Mouse (Mus musculus): ENCODE results near the gene Krt19. TPM values are rescaled to one million over a fixed set of nuclear protein-coding genes. Genes with fewer than 3 reads are reported as not detected.

Krt19 gene
- polyA plus RNA-seq (2015; fragmentation: Illumina TruSeq; extraction: RNeasy Lipid Tissue Mini Kit (QIAGEN cat#74804); ENCODE audit: insufficient read depth, low replicate concordance), result 0.37 TPM

GRCm38 (mm10) chr11:100148615-100149330, at the start of gene Krt19:
Gene Krt19, minus strand, starts transcription at chr11:100148665.

GRCm38 (mm10) chr11:100192992-100193391, 44.5 kb upstream of the Krt19 start, which contains the start of gene Krt9:
Gene Krt9, minus strand, starts transcription at chr11:100193246.

GRCm38 (mm10) chr11:100135731-100136130, 12.7 kb downstream of the Krt19 start, which contains the start of gene Krt15:
Gene Krt15, minus strand, starts transcription at chr11:100135928.

DNA sequence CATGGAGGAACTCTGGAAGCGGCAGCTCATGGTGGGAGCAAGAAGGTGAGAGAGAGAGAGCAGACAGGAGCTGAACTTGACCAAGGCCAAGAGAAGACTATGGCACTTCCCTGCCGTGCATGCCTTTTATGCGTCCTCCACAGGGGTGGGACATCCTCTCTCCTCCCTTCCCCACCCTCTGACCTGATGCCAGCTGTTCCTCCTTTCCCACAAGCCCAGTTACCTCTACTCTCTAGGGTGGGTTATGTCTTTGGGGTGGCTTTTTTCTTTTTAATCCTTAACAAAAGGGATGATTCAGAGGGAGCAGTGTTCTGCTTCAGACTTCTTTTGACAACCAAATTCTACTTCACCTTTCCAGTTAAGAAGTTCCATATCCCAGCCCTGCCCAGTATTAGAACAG, 27.0 kb downstream of the Krt19 start, which contains the start of gene Krt13:
Gene Krt13, minus strand, starts transcription at position 101 of the 400 bp plus-strand sequence.

GRCm38 (mm10) chr11:100105576-100106122, 42.8 kb downstream of the Krt19 start, which contains the start of gene Krt36:
Gene Krt36, minus strand, starts transcription at chr11:100105626.

GRCm38 (mm10) chr11:100096141-100096540, 52.3 kb downstream of the Krt19 start, which contains the start of gene Krt35:
Gene Krt35, minus strand, starts transcription at chr11:100096241.

Other genes with a start within 250 kb of the Krt19 start
- not detected for gene Krtap31-1, start 240.7 kb downstream of the Krt19 start, polyA plus RNA-seq (2015; fragmentation: Illumina TruSeq; extraction: RNeasy Lipid Tissue Mini Kit (QIAGEN cat#74804); ENCODE audit: insufficient read depth, low replicate concordance)
- not detected for gene Gm11565, start 233.9 kb downstream of the Krt19 start, polyA plus RNA-seq (2015; fragmentation: Illumina TruSeq; extraction: RNeasy Lipid Tissue Mini Kit (QIAGEN cat#74804); ENCODE audit: insufficient read depth, low replicate concordance)
- gene Krtap31-2, start 212.4 kb downstream of the Krt19 start, polyA plus RNA-seq (2015; fragmentation: Illumina TruSeq; extraction: RNeasy Lipid Tissue Mini Kit (QIAGEN cat#74804); ENCODE audit: insufficient read depth, low replicate concordance), result not detected
- gene Krtap9-5, start 200.2 kb downstream of the Krt19 start, polyA plus RNA-seq (2015; fragmentation: Illumina TruSeq; extraction: RNeasy Lipid Tissue Mini Kit (QIAGEN cat#74804); ENCODE audit: insufficient read depth, low replicate concordance), result not detected
- not detected for gene Krtap29-1, start 169.6 kb downstream of the Krt19 start, polyA plus RNA-seq (2015; fragmentation: Illumina TruSeq; extraction: RNeasy Lipid Tissue Mini Kit (QIAGEN cat#74804); ENCODE audit: insufficient read depth, low replicate concordance)
- gene Krtap16-1, start 162.1 kb downstream of the Krt19 start, polyA plus RNA-seq (2015; fragmentation: Illumina TruSeq; extraction: RNeasy Lipid Tissue Mini Kit (QIAGEN cat#74804); ENCODE audit: insufficient read depth, low replicate concordance), result not detected
- gene Krtap17-1, start 154.7 kb downstream of the Krt19 start, polyA plus RNA-seq (2015; fragmentation: Illumina TruSeq; extraction: RNeasy Lipid Tissue Mini Kit (QIAGEN cat#74804); ENCODE audit: insufficient read depth, low replicate concordance), result not detected
- gene Krt33a, start 132.5 kb downstream of the Krt19 start, polyA plus RNA-seq (2015; fragmentation: Illumina TruSeq; extraction: RNeasy Lipid Tissue Mini Kit (QIAGEN cat#74804); ENCODE audit: insufficient read depth, low replicate concordance), result not detected
- gene Krt33b, start 118.8 kb downstream of the Krt19 start, polyA plus RNA-seq (2015; fragmentation: Illumina TruSeq; extraction: RNeasy Lipid Tissue Mini Kit (QIAGEN cat#74804); ENCODE audit: insufficient read depth, low replicate concordance), result not detected
- gene Krt34, start 107.1 kb downstream of the Krt19 start, polyA plus RNA-seq (2015; fragmentation: Illumina TruSeq; extraction: RNeasy Lipid Tissue Mini Kit (QIAGEN cat#74804); ENCODE audit: insufficient read depth, low replicate concordance), result not detected
- not detected for gene Krt31, start 98.1 kb downstream of the Krt19 start, polyA plus RNA-seq (2015; fragmentation: Illumina TruSeq; extraction: RNeasy Lipid Tissue Mini Kit (QIAGEN cat#74804); ENCODE audit: insufficient read depth, low replicate concordance)
- gene Krt32, start 60.4 kb downstream of the Krt19 start, polyA plus RNA-seq (2015; fragmentation: Illumina TruSeq; extraction: RNeasy Lipid Tissue Mini Kit (QIAGEN cat#74804); ENCODE audit: insufficient read depth, low replicate concordance), result not detected
- gene Krt35, start 52.4 kb downstream of the Krt19 start, polyA plus RNA-seq (2015; fragmentation: Illumina TruSeq; extraction: RNeasy Lipid Tissue Mini Kit (QIAGEN cat#74804); ENCODE audit: insufficient read depth, low replicate concordance), result not detected
- gene Krt36, start 43.0 kb downstream of the Krt19 start, polyA plus RNA-seq (2015; fragmentation: Illumina TruSeq; extraction: RNeasy Lipid Tissue Mini Kit (QIAGEN cat#74804); ENCODE audit: insufficient read depth, low replicate concordance), result not detected
- not detected for gene Krt13, start 27.1 kb downstream of the Krt19 start, polyA plus RNA-seq (2015; fragmentation: Illumina TruSeq; extraction: RNeasy Lipid Tissue Mini Kit (QIAGEN cat#74804); ENCODE audit: insufficient read depth, low replicate concordance)
- gene Krt15, start 12.7 kb downstream of the Krt19 start, polyA plus RNA-seq (2015; fragmentation: Illumina TruSeq; extraction: RNeasy Lipid Tissue Mini Kit (QIAGEN cat#74804); ENCODE audit: insufficient read depth, low replicate concordance), result not detected
- not detected for gene Krt9, start 44.6 kb upstream of the Krt19 start, polyA plus RNA-seq (2015; fragmentation: Illumina TruSeq; extraction: RNeasy Lipid Tissue Mini Kit (QIAGEN cat#74804); ENCODE audit: insufficient read depth, low replicate concordance)
- not detected for gene Krt14, start 58.9 kb upstream of the Krt19 start, polyA plus RNA-seq (2015; fragmentation: Illumina TruSeq; extraction: RNeasy Lipid Tissue Mini Kit (QIAGEN cat#74804); ENCODE audit: insufficient read depth, low replicate concordance)
- gene Krt16, start 100.2 kb upstream of the Krt19 start, polyA plus RNA-seq (2015; fragmentation: Illumina TruSeq; extraction: RNeasy Lipid Tissue Mini Kit (QIAGEN cat#74804); ENCODE audit: insufficient read depth, low replicate concordance), result not detected
- gene Krt17, start 112.4 kb upstream of the Krt19 start, polyA plus RNA-seq (2015; fragmentation: Illumina TruSeq; extraction: RNeasy Lipid Tissue Mini Kit (QIAGEN cat#74804); ENCODE audit: insufficient read depth, low replicate concordance), result not detected
- gene Krt42, start 121.2 kb upstream of the Krt19 start, polyA plus RNA-seq (2015; fragmentation: Illumina TruSeq; extraction: RNeasy Lipid Tissue Mini Kit (QIAGEN cat#74804); ENCODE audit: insufficient read depth, low replicate concordance), result not detected
- gene Eif1, start 171.2 kb upstream of the Krt19 start, polyA plus RNA-seq (2015; fragmentation: Illumina TruSeq; extraction: RNeasy Lipid Tissue Mini Kit (QIAGEN cat#74804); ENCODE audit: insufficient read depth, low replicate concordance), result 1,360 TPM
- not detected for gene Gast, start 185.7 kb upstream of the Krt19 start, polyA plus RNA-seq (2015; fragmentation: Illumina TruSeq; extraction: RNeasy Lipid Tissue Mini Kit (QIAGEN cat#74804); ENCODE audit: insufficient read depth, low replicate concordance)
- gene Hap1, start 207.5 kb upstream of the Krt19 start, polyA plus RNA-seq (2015; fragmentation: Illumina TruSeq; extraction: RNeasy Lipid Tissue Mini Kit (QIAGEN cat#74804); ENCODE audit: insufficient read depth, low replicate concordance), result 28.3 TPM
- gene Jup, start 249.1 kb upstream of the Krt19 start, polyA plus RNA-seq (2015; fragmentation: Illumina TruSeq; extraction: RNeasy Lipid Tissue Mini Kit (QIAGEN cat#74804); ENCODE audit: insufficient read depth, low replicate concordance), result 19.0 TPM